Mouse (Mus musculus) stomach, postnatal 0 days (tissue): ENCODE results near the gene Loxl3. TPM values are rescaled to one million over a fixed set of nuclear protein-coding genes. Genes with fewer than 3 reads are reported as not detected.
A peak's percentile ranks its signal among the peaks of the same experiment; 100 is the strongest.

ENCODE experiments used
- ATAC-seq: fragments of 200-750 bp; cut with Nextera tagmentation; 2 replicates; pipeline ENCODE4 v1.8.0; 2017; ENCODE audit not compliant: low FRiP score, low TSS enrichment
- DNase-seq: peaks from one replicate; pipeline ENCODE4 v3.0.0-alpha.2; 2016; ENCODE audit warnings: low spot score
- H3K27ac ChIP-seq: fragments of 300-500 bp; sonication (generic); replicated peaks from 2 replicates; pipeline ENCODE4 v1.5.1; 2014; ENCODE audit warnings: mild to moderate bottlenecking, control low read depth
- H3K27me3 ChIP-seq: fragments of 300-500 bp; sonication (generic); 2 replicates; pipeline ENCODE4 v1.6.1; 2014; ENCODE audit warnings: low read length; ENCODE audit not compliant: control insufficient read depth, insufficient read depth
- H3K36me3 ChIP-seq: fragments of 300-500 bp; sonication (generic); 2 replicates; pipeline ENCODE4 v1.6.1; 2014; ENCODE audit warnings: low read length, mixed read lengths; ENCODE audit not compliant: control insufficient read depth, insufficient read depth
- H3K4me1 ChIP-seq: fragments of 300-500 bp; sonication (generic); replicated peaks from 2 replicates; pipeline ENCODE4 v1.6.1; 2014; ENCODE audit warnings: antibody characterized with exemption; ENCODE audit not compliant: control insufficient read depth, insufficient read depth
- H3K4me2 ChIP-seq: fragments of 300-500 bp; sonication (generic); replicated peaks from 2 replicates; pipeline ENCODE4 v1.6.1; 2014; ENCODE audit warnings: low read depth, mild to moderate bottlenecking, control low read depth, moderate library complexity
- H3K4me3 ChIP-seq: fragments of 300-500 bp; sonication (generic); 2 replicates; pipeline ENCODE4 v1.5.1; 2014; ENCODE audit warnings: low read depth, low read length, control low read depth
- H3K9ac ChIP-seq: fragments of 300-500 bp; sonication (generic); 2 replicates; pipeline ENCODE4 v1.6.1; 2014; ENCODE audit warnings: mild to moderate bottlenecking, low read length, control low read depth, mixed read lengths
- H3K9me3 ChIP-seq: fragments of 300-500 bp; sonication (generic); 2 replicates; pipeline ENCODE4 v1.6.1; 2016; ENCODE audit warnings: low read length; ENCODE audit not compliant: control insufficient read depth
- CTCF ChIP-seq: IDR thresholded peaks from 2 replicates; pipeline ENCODE4 v1.5.1; 2016; ENCODE audit warnings: antibody characterized with exemption, low read depth, mild to moderate bottlenecking, moderate library complexity
- EP300 ChIP-seq: optimal IDR thresholded peaks from 2 replicates; pipeline ENCODE3; 2016; ENCODE audit warnings: antibody characterized with exemption
- WGBS: fragments of 180-500 bp; shearing (Covaris S2); extraction: QIAGEN DNeasy Blood & Tissue Kit; methylation state at CpG from one replicate; pipeline ENCODE4 v1.1.7; 2014; 5-methylcytosine and 5-hydroxymethylcytosine counted together
- polyA plus RNA-seq: library from polyadenylated mRNA; unstranded; fragments of >200 nt; fragmentation: Nextera tagmentation; extraction: Ambion mirVana; gene quantifications from 2 replicates; pipeline ENCODE4 v1.2.1, GENCODE M21; 2015

Loxl3 gene
- polyA plus RNA-seq, 1 experiment from 2014 or later: 5.5 TPM

DNA sequence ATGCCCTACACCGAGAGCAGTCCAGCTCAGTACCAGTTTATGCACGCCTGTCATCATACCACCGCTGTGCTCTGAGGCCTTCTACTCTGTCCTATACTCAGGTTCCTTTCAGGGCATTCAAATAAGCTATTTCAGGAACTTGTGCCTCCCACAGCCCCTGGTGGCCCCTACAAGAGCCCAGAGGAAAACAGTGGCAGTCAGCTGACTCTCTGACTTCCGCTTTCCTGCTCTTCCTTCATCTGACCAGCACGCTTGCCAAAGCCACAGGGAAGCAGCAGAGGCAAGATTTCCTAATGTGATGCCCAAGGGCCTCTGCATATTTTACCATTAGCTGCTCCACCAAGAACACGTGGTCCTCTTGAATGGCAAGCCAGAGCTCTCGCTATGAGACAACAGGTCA lies 29.1 kb upstream of the Loxl3 start:
- Histone ChIP-seq H3K4me1 (no peaks in the 10 kb centered on the region), H3K27ac (no peak overlapping the region), H3K27me3 (no peaks in the 10 kb centered on the region), H3K4me2 (no peak overlapping the region), H3K4me3 (no peak overlapping the region), H3K36me3 (no peaks in the 10 kb centered on the region), H3K9me3 (no peaks in the 10 kb centered on the region), H3K9ac (no peak overlapping the region)
- no peak for ATAC-seq
- WGBS: 55% methylated on average over 7 of the region's 7 CpGs
- TF ChIP-seq CTCF (no peak), EP300 (no peak)
- no peak for DNase-seq

DNA sequence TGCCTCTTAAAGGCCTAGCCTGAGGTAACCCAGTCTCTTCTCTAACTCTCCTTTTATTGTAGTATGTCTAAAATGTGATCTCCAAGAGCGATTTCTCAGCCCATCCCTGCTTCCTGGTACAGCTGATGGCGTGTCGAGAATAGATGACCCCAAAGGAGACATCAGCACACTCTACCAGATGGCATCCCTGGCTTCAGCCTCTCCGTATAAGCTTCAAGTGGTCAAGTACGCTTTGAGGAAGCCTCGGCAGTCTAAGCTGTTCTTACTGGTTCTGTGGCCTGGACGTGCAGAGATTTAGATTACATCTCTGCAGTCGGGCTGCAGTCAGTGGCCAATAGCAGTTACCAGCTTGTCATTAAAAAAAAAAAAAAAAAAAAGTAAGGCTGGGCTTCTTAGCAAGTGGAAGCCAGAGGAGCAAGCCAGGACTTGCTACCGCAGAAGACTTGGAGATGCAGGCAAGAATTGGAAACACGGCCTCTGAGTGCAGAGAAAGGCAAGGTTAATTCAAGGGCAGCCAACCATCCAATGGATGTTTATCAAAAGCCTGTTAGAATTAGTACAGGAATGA lies 28.4 kb upstream of the Loxl3 start:
- Histone ChIP-seq H3K9ac (no peak overlapping the region; the same call in 1 of the 2 replicates), H3K4me3 (no peak overlapping the region), H3K9me3 (no peaks in the 10 kb centered on the region), H3K4me1 (no peaks in the 10 kb centered on the region), H3K27ac (no peak overlapping the region), H3K4me2 (no peak overlapping the region), H3K27me3 (no peaks in the 10 kb centered on the region), H3K36me3 (no peaks in the 10 kb centered on the region)
- DNase-seq (no peak), ATAC-seq (no peak)
- TF ChIP-seq EP300: no peak
- no peak for TF ChIP-seq CTCF
- WGBS: 62% methylated on average over 10 of the region's 10 CpGs

DNA sequence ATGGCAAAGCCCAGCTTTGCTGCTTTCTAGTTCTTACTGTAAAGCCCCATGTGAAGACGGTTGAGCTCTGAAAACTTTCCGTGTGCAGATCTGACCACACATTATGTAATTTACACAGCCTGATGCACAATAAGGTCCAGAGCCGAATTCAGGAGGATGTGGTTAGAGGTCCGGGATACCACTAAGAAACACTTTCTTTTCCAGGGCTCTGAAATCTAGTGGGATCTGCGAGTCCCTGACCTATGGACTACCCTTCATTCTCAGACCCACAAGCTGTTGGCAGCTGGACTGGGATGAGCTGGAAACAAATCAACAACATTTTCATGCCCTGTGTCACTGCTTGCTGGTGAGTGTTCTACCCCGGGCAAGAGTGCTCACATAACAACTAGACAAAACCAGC lies 27.9 kb upstream of the Loxl3 start:
- H3K9me3 ChIP-seq: no peaks in the 10 kb centered on the region
- no peaks in the 10 kb centered on the region for H3K36me3 ChIP-seq
- no peak overlapping the region for H3K27ac ChIP-seq
- H3K4me3 ChIP-seq: no peak overlapping the region
- H3K9ac ChIP-seq: no peak overlapping the region
- no peaks in the 10 kb centered on the region for H3K4me1 ChIP-seq
- no peak overlapping the region for H3K4me2 ChIP-seq
- H3K27me3 ChIP-seq: no peaks in the 10 kb centered on the region
- TF ChIP-seq CTCF (no peak), EP300 (no peak)
- WGBS: 71% methylated on average over 6 of the region's 6 CpGs
- DNase-seq (no peak), ATAC-seq (no peak)

DNA sequence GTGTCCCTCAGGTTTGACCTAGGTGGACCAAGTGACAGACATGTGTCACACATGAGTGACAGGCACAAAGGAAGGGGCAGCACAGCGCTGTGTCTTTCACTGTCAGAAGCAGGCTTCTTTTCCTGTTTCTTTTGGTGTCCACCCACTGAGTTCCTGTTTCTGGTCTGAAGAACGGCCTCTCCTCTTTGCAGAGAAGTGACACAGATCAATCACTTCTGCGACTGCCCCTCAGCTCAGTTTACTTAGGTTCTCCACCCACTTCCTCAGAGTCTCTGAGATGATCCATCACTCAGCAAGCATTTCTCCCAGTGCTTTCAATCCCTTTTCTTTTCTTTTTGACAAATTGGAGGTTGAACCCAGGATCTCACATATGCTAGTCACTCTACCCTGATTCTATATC lies 25.3 kb upstream of the Loxl3 start:
- Histone ChIP-seq H3K4me3 (no peak overlapping the region), H3K9ac (no peak overlapping the region), H3K4me1 (no peaks in the 10 kb centered on the region), H3K4me2 (no peak overlapping the region), H3K9me3 (no peaks in the 10 kb centered on the region), H3K36me3 (no peaks in the 10 kb centered on the region), H3K27me3 (no peaks in the 10 kb centered on the region), H3K27ac (no peak overlapping the region)
- WGBS: 35% methylated on average over 3 of the region's 3 CpGs
- TF ChIP-seq CTCF: no peak
- TF ChIP-seq EP300: no peak
- ATAC-seq (no peak), DNase-seq (no peak)

DNA sequence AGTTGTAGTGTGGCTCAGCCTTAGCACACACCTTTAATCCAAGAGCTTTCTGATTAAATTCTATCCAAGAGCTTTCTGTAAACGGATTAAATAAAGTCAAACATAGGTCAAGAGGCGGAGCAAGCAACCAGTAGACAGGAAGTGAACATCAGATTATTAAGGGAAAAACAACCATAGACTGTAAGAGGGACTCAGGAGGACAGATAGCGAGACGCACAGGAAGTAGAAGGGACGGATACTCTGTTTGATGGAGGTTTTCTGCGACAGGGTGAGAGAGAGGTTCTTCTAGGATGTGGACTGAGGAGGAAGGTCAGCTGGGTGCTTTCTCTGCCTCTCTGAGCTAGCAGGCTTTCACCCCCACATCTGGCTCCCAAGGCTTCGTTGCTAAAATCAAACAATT lies 24.0 kb upstream of the Loxl3 start:
- H3K9ac ChIP-seq: no peak overlapping the region
- DNase-seq (no peak), ATAC-seq (no peak)
- no peak overlapping the region for H3K4me3 ChIP-seq
- 0 out of 2 replicates have a peak overlapping the region, but pooled peaks have one; percentile 24 for H3K27ac ChIP-seq
- TF ChIP-seq CTCF: no peak
- TF ChIP-seq EP300: no peak
- 32% methylated on average over 7 of the region's 7 CpGs for WGBS
- no peaks in the 10 kb centered on the region for H3K4me1 ChIP-seq
- no peaks in the 10 kb centered on the region for H3K36me3 ChIP-seq
- no peaks in the 10 kb centered on the region for H3K27me3 ChIP-seq
- no peaks in the 10 kb centered on the region for H3K9me3 ChIP-seq
- no peak overlapping the region for H3K4me2 ChIP-seq

DNA sequence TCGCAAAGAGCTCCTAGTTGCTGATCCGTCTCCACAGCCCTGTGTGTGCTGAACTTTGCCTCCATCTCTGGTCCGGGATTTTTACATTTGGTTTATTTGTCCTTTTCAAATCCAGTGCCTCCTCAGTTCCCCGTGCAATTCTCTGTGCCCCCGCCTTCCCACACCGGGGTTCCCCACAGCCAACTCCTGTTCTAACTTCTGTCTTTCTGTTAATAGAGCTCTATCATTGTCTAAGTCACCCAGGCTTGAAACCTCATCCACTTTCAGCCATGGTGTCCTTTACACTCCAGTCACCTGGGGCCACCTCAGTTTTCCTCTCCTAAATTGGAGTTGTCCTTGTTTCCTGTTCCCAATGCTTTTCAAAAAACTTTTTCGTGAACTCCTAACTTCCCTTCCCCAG lies 22.7 kb upstream of the Loxl3 start:
- WGBS: 64% methylated on average over 7 of the region's 7 CpGs
- Histone ChIP-seq H3K9me3 (no peaks in the 10 kb centered on the region), H3K4me3 (no peak overlapping the region), H3K4me1 (no peaks in the 10 kb centered on the region), H3K4me2 (no peak overlapping the region), H3K36me3 (no peaks in the 10 kb centered on the region), H3K27ac (no peak overlapping the region), H3K9ac (no peak overlapping the region), H3K27me3 (no peaks in the 10 kb centered on the region)
- TF ChIP-seq EP300 (no peak), CTCF (no peak)
- ATAC-seq (no peak), DNase-seq (no peak)
